Mouse (Mus musculus) retina, postnatal 7 days (tissue): ENCODE data around the gene Ccdc169.

Experiments
- DNase-seq: peaks from one replicate; pipeline ENCODE4 v3.0.0-alpha.2; 2012; ENCODE audit warnings: low read depth, low spot score

The Ccdc169 gene

GRCm38 (mm10) chr3:55137039-55137438, at the start of gene Ccdc169:
Ccdc169 (plus strand) TSS chr3:55137339.
- DNase-seq = no peak

DNA sequence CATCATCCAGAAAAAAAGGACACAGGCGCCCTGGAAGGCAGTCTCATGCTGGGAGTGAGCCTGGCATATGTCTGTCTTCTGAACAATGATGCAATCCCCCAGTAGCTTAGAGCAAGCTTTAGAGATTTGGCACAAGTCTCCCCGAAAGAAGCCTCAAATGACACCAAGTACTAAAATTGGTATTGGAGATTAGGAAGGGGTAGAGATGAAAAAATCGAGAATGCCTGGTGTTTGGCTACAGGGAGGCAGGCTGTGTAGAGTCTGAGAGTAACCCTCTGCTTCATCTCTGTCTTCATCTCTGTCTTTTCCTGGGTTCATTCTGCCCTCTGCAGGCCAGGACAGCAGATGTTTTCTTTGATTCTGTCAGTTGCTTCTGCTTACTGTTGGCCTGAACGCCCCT, 49.8 kb upstream of the Ccdc169 start:
- DNase-seq = no peak

- DNase-seq = no peak
These were observed 48.8 kb upstream of the Ccdc169 start for GRCm38 (mm10) chr3:55088359-55088758.

DNA sequence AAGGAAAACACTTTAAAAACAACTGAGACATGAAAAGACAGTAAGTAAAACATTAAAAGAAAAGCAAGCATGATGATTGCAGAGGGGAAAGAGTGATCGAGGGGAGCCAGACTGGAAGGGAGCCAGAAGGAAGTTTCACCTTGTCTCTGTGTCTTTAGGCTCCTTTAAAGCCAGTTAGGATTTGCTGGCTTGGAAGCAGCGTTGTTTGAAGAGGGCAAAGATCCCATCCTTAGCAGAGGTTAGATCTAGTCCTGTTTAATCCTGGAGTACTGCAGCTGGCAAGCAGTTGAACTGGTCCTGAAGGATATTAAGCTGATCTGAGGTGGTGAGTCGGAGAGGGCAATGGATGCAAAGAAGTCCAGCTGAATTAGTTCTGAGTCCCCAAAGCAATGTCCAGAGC, 48.3 kb upstream of the Ccdc169 start:
- no peak for DNase-seq

- no peak for DNase-seq
These were observed 47.8 kb upstream of the Ccdc169 start for GRCm38 (mm10) chr3:55089291-55089690.

GRCm38 (mm10) chr3:55093161-55093560, 44.0 kb upstream of the Ccdc169 start:
- no peak for DNase-seq

DNA sequence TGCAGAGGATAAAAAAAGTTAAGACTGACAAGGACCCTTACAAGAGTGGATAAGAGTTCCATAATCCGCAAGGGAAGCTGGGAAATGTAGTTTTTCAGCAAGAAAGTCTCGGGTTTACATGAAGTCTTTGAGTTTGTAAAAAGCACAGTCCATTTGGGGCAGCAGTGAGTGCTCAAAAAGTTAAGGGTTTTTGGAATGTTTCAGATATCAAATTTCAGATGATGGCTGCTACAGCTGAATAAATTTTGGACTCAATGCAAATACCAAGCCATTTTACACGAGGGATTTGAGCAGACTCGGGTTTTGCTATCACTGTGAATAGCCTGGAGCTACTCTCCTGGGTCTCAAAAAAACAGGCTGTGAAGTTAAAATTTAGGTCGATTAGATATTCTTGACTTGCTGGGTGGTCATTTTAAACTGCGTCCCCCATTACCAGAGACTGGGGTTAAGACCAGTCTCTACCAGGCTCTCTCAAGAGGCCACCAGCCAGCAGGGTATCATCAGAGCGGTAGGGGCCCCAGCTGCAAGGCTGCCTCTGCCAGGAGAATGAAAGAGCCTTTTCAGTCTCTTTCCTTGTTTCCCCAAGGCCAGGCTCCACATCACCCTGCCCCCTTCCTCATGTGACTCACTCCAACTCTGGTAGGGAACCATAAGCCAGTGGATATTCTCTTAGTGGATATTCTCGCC, 41.0 kb upstream of the Ccdc169 start:
- no peak for DNase-seq

- DNase-seq = no peak
These were observed 40.5 kb upstream of the Ccdc169 start for GRCm38 (mm10) chr3:55096655-55097005.

DNA sequence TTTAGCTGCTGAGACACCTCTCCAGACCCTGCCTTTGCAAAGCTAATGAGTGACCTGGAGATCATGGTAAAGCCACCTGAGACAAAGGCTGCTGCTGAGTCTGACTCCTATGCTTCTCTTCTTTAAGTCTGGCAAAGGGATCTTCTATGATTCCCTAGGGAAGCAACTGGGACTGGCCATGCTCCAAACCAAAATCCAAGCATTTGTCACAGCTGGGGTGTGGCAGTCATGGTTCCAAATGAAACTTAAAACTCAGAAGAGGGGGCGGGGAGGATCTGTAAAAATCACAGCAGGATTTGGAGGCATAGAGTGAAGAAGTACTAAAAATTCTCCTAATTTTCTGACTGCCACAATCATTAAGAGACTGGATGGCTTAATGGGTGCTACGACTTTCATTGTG, 40.0 kb upstream of the Ccdc169 start:
- no peak for DNase-seq

GRCm38 (mm10) chr3:55098014-55098413, 39.1 kb upstream of the Ccdc169 start:
- DNase-seq = no peak

DNA sequence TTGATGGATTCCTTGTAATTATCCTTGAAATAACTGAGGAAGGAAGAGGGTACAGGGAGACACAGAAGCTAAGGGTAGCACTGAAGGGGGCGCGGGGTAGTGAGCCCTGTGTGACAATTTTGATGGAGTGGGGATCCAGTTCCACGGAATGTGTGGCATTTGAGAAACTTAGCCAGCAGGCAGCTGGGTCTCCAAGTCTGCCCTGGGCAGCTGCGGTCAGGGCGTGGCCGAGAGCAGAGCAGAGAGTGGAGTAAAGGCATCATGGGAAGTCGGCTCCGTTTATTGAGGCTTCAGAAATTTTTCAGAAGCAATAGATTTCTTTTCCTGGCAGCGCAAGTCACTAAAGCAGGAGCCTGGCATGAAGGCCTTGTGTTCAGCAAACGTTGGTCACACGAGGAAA, 38.1 kb upstream of the Ccdc169 start:
- DNase-seq = no peak

GRCm38 (mm10) chr3:55101092-55101491, 36.0 kb upstream of the Ccdc169 start:
- no peak for DNase-seq

DNA sequence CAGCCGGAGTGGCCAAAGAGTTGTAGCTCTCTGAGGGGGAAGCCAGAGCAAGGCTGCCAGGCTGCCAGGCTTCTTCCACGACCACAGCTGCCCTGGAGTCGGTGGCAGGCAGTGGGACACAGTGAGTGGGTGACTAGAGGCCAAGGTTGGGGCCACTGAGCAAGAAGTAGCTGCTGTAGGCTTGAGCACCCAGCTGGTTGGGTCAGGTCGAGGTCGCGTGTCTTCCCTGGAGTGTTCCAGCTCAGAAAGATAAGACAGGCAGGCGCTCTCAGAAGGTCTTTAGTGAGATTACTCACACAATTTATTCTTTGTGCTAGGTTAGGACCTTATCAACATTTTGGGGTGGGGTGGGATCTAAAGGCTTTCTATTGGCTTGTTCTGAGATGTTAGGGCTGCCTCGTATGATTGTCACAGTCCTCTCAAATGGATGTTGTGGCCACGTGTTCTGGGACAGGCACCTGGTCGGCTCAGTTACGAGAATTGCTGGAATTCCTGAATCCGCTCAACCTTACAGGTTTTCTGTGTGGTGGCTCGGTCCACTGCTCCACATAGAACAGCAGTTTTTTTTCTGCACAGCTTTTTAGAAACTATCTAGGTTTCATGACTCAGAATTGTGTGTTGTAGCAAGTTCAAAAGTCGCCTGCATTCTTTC, 31.6 kb upstream of the Ccdc169 start:
- no peak for DNase-seq

GRCm38 (mm10) chr3:55106051-55106450, 31.1 kb upstream of the Ccdc169 start:
- no peak for DNase-seq

DNA sequence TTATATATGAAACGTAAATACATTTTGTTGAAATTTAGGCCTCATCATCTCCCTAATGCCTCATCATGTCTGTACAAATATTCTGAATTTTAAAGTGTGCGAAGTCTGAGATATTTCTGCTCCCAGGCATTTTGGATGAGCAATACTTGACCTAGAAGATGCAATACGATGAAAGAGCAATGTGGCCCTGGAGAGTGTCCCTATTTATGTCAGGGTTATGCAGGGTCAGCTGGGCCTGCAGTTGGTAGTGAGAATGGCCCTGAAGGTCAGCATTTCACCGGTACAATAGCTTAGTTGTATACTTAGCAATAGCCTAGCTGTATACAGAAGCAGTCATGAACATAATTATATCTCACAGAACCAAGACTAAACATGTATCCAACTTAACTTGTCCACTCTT, 28.0 kb upstream of the Ccdc169 start:
- DNase-seq = no peak

DNA sequence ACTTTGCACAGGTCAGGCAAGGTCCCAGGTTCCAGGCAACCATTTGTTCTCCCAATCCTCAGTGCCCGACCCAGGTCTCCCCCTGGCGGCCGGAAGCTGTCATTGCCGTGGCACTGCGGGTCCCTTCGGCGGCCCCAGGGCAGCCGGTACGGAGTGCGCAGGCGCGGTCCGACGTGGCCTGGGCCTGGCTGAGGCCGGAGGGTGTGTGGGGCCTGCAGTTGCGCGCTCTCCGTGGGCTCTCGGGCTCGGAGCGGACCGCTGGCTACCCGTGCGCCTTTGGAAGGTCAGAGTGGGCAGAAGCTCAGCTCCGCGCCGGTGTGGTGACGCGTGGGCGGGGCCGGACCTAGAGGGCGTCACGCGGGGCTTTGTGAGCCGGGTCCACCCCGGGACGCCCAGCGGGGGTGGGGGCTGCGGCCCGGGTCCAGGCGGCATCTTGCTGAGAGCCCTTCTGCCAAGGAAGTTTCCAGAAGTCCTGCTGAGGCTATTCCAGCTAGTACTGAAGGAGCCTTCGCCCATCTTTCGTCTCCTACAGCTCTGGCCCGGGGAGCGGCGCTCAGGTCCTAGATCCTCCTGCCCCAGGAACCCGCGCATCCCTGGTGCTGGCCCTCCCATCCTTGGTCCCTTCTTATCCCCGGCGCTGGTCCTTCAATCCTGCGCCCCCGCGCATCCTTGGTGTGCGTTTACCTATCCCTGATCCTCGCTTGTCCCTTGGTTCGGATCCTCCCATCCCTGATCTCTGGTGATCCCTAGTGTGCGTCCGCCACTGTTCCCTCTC, 25.0 kb upstream of the Ccdc169 start, which contains the start of gene Spg20:
Gene Spg20 (plus strand): TSS at position 174 of the 775 bp plus-strand sequence.
- peak; percentile 86 for DNase-seq

DNA sequence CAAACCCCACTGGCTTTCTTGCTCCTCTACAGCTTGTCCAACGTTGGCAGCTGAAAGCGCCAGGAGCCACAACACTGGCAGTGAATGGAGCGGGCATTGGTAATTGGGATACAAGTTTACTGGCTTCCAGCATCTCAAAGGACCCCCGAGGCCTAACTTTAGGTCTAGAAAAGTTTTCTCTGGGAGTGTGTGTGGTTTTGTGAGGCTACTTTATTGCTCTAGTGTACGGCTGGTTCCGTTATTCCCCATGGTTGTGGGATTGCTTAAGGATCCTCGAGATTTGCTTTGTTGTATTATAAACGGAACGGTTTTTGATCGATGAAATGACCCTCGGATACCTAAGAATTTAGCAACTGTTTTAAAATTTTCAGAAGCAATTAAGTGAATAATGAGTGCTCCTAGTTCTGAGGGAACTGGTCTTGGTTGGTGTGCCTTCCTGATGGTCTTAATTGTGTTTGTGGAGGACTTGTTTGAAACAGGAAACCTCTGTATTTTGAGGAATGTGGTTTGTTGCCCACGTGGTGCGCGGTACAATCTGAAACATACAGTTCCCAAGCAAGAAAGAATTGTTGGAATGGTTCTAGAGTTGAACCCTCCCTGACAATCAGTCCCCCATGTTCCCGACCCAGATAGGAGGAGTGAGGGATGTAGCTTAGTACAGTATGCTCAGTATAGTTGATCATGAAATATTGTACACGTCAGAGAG, 24.3 kb upstream of the Ccdc169 start:
- no peak for DNase-seq

GRCm38 (mm10) chr3:55114313-55115065, 22.6 kb upstream of the Ccdc169 start:
- DNase-seq = no peak

GRCm38 (mm10) chr3:55115071-55115470, 22.1 kb upstream of the Ccdc169 start:
- no peak for DNase-seq

GRCm38 (mm10) chr3:55115989-55116388, 21.1 kb upstream of the Ccdc169 start:
- DNase-seq = no peak

GRCm38 (mm10) chr3:55119275-55119898, 17.8 kb upstream of the Ccdc169 start:
- DNase-seq = no peak
